Mouse (Mus musculus) olfactory bulb, adult 2 months (tissue): ENCODE data around the gene Tmprss12.

Experiments used
- CTCF ChIP-seq: fragments of 200-500 bp; IDR thresholded peaks from 2 replicates; pipeline ENCODE4 v1.5.1; 2012; ENCODE audit warnings: low read depth, mild to moderate bottlenecking, low read length, moderate library complexity; ENCODE audit not compliant: insufficient read depth
- POLR2A ChIP-seq: fragments of 200-500 bp; IDR thresholded peaks from 2 replicates; pipeline ENCODE4 v1.6.1; 2012; ENCODE audit warnings: mild to moderate bottlenecking, low read depth, low read length, moderate library complexity; ENCODE audit not compliant: insufficient read depth

GRCm38 (mm10) chr15:100330739-100331138 lies 50.1 kb downstream of the Tmprss12 start:
- no peak for TF ChIP-seq CTCF
- no peak for TF ChIP-seq POLR2A
